Mouse (Mus musculus): Measurements from ENCODE around the gene Scd1. TPM values are rescaled to one million over a fixed set of nuclear protein-coding genes. Genes with fewer than 3 reads are reported as not detected.

Scd1 gene
- polyA plus RNA-seq, 1 experiment, result 1.8 TPM

DNA sequence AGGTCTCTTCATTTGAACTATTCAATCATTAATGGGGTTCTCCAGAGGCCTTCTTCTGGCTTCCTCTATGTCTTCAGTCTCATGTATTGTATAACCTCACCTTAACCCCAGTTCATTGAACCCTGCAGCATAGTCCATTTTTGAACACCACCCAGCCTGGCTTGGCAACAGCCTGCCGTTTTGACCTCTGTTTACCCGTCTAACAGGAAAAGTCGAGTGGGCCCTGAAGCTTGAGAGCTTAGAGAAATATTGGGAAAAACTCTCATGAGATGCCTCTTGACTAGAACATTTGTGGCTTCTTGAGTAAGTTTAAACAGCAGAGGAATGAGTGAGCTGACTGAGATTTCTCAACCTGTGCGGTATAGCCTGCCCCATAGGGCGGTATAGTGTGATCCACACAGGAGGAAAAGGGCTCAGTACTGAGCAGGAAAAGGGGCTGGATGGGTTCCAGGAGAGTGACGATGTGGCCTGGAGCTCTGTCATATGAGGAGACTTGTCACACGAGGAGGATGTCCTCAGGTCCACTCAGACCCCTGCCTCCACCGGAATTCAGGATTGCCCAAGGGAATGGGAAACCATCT lies 14.5 kb upstream of the Scd1 start:
- TF ChIP-seq TAL1 (IDR thresholded peaks at IDR 0.05; ENCODE audit: low read length) (no peak), GATA1 (IDR thresholded peaks at IDR 0.05; ENCODE audit: low read length) (no peak)
- H3K4me3 ChIP-seq (replicated peaks), result no peak overlapping the region
- no peaks in the 10 kb centered on the region for H3K36me3 ChIP-seq (ENCODE audit: control insufficient read depth)
- H3K9me3 ChIP-seq (ENCODE audit: control insufficient read depth, low read length), result no peaks in the 10 kb centered on the region
- H3K4me1 ChIP-seq (ENCODE audit: control insufficient read depth), result peaks cover 7% of the 10 kb centered on the region; the same call in 1 of the 2 replicates
- H3K27me3 ChIP-seq (ENCODE audit: control insufficient read depth), result no peaks in the 10 kb centered on the region; the same call in 1 of the 2 replicates

DNA sequence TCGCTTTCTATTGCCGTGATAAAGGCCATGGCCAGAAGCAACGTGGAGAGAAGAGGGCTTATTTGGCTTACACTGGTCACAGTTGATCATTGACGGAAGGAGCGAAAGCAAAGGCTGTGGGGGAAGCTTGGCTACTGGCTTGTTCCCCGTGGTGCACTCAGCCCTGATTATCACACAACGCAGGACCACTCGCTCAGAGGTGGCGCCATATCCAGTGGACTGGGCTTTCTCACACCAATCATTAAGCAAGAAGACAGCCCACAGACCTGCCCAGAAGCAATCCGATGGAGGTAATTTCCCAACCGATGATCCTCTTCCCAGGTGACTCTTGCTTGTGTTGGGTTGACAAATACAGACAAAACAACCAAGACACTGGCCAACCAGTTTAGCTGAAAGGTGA lies 11.9 kb upstream of the Scd1 start:
- Histone ChIP-seq H3K4me1 (ENCODE audit: control insufficient read depth) (peaks cover 17% of the 10 kb centered on the region; the same call in 1 of the 2 replicates), H3K4me3 (replicated peaks) (no peak overlapping the region), H3K9me3 (ENCODE audit: control insufficient read depth, low read length) (no peaks in the 10 kb centered on the region), H3K36me3 (ENCODE audit: control insufficient read depth) (no peaks in the 10 kb centered on the region), H3K27me3 (ENCODE audit: control insufficient read depth) (peaks cover 6% of the 10 kb centered on the region)
- TF ChIP-seq TAL1 (IDR thresholded peaks at IDR 0.05; ENCODE audit: low read length) (no peak), GATA1 (IDR thresholded peaks at IDR 0.05; ENCODE audit: low read length) (no peak)

GRCm38 (mm10) chr19:44418945-44419344 lies 11.3 kb upstream of the Scd1 start:
- Histone ChIP-seq H3K27me3 (ENCODE audit: control insufficient read depth) (peaks cover 6% of the 10 kb centered on the region), H3K9me3 (ENCODE audit: control insufficient read depth, low read length) (no peaks in the 10 kb centered on the region), H3K4me3 (replicated peaks) (no peak overlapping the region), H3K36me3 (ENCODE audit: control insufficient read depth) (no peaks in the 10 kb centered on the region), H3K4me1 (ENCODE audit: control insufficient read depth) (peaks cover 17% of the 10 kb centered on the region; the same call in 1 of the 2 replicates)
- TF ChIP-seq TAL1 (IDR thresholded peaks at IDR 0.05; ENCODE audit: low read length), result no peak
- no peak for TF ChIP-seq GATA1 (IDR thresholded peaks at IDR 0.05; ENCODE audit: low read length)

DNA sequence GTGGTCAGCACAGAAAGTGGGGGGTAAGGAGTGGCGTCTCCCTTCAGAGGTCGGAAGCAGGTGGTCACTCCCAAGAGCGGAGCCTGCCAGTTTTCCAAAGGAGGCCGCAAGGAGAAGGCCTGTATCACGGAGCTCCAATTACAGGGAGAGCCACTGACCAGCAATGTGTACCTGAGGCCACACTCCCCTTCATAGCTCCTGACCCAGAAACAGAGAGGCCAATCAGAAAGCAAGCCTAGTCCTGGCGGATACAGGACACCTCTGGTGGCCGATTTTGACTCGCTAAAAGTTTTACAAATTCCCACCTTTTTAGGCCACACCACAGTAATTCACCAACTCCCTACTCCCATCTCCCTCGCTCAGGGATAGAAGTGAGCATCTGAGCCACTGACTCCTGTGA lies 10.9 kb upstream of the Scd1 start:
- TF ChIP-seq GATA1 (IDR thresholded peaks at IDR 0.05; ENCODE audit: low read length), result no peak
- no peak for TF ChIP-seq TAL1 (IDR thresholded peaks at IDR 0.05; ENCODE audit: low read length)
- Histone ChIP-seq H3K36me3 (ENCODE audit: control insufficient read depth) (no peaks in the 10 kb centered on the region), H3K4me1 (ENCODE audit: control insufficient read depth) (peaks cover 17% of the 10 kb centered on the region; the same call in 1 of the 2 replicates), H3K9me3 (ENCODE audit: control insufficient read depth, low read length) (no peaks in the 10 kb centered on the region), H3K27me3 (ENCODE audit: control insufficient read depth) (peaks cover 6% of the 10 kb centered on the region), H3K4me3 (replicated peaks) (no peak overlapping the region)

DNA sequence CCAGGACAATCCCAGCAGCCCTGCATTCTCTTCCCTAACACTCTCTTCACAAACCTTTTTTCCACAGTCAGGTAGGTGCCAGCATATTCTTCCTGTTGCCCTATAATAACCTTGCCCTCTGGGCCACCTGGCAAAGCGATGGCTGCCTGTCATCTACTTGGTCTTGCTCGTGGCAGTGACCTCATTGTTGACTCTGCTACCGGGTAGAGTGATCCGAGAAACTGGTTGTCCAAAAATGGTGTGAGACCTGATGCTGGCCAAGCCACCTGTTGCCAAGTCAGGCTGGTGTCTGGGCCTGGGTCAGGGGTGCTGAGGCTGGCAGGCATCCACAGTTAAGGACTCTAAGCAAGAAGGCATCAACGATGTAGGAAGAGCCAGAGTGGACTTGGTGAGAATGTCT lies 10.4 kb upstream of the Scd1 start:
- Histone ChIP-seq H3K4me1 (ENCODE audit: control insufficient read depth) (peaks cover 17% of the 10 kb centered on the region; the same call in 1 of the 2 replicates), H3K4me3 (replicated peaks) (no peak overlapping the region), H3K36me3 (ENCODE audit: control insufficient read depth) (no peaks in the 10 kb centered on the region), H3K9me3 (ENCODE audit: control insufficient read depth, low read length) (no peaks in the 10 kb centered on the region), H3K27me3 (ENCODE audit: control insufficient read depth) (peaks cover 6% of the 10 kb centered on the region)
- no peak for TF ChIP-seq GATA1 (IDR thresholded peaks at IDR 0.05; ENCODE audit: low read length)
- no peak for TF ChIP-seq TAL1 (IDR thresholded peaks at IDR 0.05; ENCODE audit: low read length)

DNA sequence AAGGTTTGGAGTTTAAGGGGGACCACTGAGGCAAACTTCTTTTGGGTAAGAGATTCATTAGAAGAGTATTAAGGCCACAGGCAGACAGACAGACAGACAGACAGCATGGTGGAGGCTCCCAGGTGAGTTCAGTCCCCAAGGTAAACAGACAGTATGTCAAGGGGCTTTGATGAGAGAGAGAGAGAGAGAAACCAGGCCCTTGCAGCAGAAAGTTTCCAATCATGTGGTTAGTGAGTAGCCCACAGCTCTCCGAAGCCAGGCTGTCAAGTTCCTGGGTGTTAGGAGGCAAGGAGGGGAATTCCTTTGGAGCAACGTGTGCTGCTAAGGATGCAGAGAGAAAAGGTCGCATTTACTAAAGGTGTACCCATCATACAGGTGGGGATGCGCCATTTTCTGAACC lies 9.8 kb upstream of the Scd1 start:
- Histone ChIP-seq H3K4me3 (replicated peaks) (no peak overlapping the region), H3K4me1 (ENCODE audit: control insufficient read depth) (peaks cover 17% of the 10 kb centered on the region; the same call in 1 of the 2 replicates), H3K27me3 (ENCODE audit: control insufficient read depth) (peaks cover 6% of the 10 kb centered on the region), H3K9me3 (ENCODE audit: control insufficient read depth, low read length) (no peaks in the 10 kb centered on the region), H3K36me3 (ENCODE audit: control insufficient read depth) (no peaks in the 10 kb centered on the region)
- TF ChIP-seq TAL1 (IDR thresholded peaks at IDR 0.05; ENCODE audit: low read length) (no peak), GATA1 (IDR thresholded peaks at IDR 0.05; ENCODE audit: low read length) (no peak)

DNA sequence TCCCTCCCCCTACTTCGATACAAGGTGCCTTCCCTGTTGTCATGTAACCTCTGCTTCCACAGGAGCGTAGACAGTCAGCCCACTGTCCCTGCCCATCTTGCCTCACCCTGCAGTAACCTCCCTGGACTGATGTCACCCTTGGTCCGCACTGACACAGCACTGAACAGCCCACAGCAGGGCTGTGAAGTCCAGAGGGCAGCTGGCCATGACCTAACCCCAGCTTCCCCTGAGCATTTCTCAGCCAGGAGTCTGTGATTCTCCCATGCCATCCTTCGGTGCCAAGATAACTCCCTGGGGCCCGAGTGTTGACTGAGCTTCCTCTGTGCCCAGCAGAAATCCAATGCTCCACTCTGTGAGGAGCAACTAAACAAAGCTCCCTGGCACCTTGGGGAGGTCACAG lies 8.6 kb upstream of the Scd1 start:
- TF ChIP-seq GATA1 (IDR thresholded peaks at IDR 0.05; ENCODE audit: low read length) (no peak), TAL1 (IDR thresholded peaks at IDR 0.05; ENCODE audit: low read length) (no peak)
- H3K27me3 ChIP-seq (ENCODE audit: control insufficient read depth), result peaks cover 6% of the 10 kb centered on the region

GRCm38 (mm10) chr19:44415464-44415863 lies 7.8 kb upstream of the Scd1 start:
- H3K4me1 ChIP-seq (ENCODE audit: control insufficient read depth), result peaks cover 17% of the 10 kb centered on the region; the same call in 1 of the 2 replicates
- H3K9me3 ChIP-seq (ENCODE audit: control insufficient read depth, low read length), result no peaks in the 10 kb centered on the region
- no peak for TF ChIP-seq TAL1 (IDR thresholded peaks at IDR 0.05; ENCODE audit: low read length)
- TF ChIP-seq GATA1 (IDR thresholded peaks at IDR 0.05; ENCODE audit: low read length), result no peak
- H3K36me3 ChIP-seq (ENCODE audit: control insufficient read depth), result no peaks in the 10 kb centered on the region
- no peak overlapping the region for H3K4me3 ChIP-seq (replicated peaks)
- H3K27me3 ChIP-seq (ENCODE audit: control insufficient read depth), result peaks cover 6% of the 10 kb centered on the region

More for the DNA sequence above, 8.6 kb upstream of the Scd1 start:
- Histone ChIP-seq H3K36me3 (ENCODE audit: control insufficient read depth) (no peaks in the 10 kb centered on the region), H3K4me3 (replicated peaks) (no peak overlapping the region), H3K9me3 (ENCODE audit: control insufficient read depth, low read length) (no peaks in the 10 kb centered on the region), H3K4me1 (ENCODE audit: control insufficient read depth) (peaks cover 17% of the 10 kb centered on the region; the same call in 1 of the 2 replicates)

- no peak overlapping the region for H3K4me3 ChIP-seq (replicated peaks)
- peaks cover 7% of the 10 kb centered on the region for H3K27me3 ChIP-seq (ENCODE audit: control insufficient read depth)
- H3K4me1 ChIP-seq (ENCODE audit: control insufficient read depth), result peaks cover 40% of the 10 kb centered on the region
- no peaks in the 10 kb centered on the region for H3K9me3 ChIP-seq (ENCODE audit: control insufficient read depth, low read length)
- TF ChIP-seq GATA1 (IDR thresholded peaks at IDR 0.05; ENCODE audit: low read length) (no peak), TAL1 (IDR thresholded peaks at IDR 0.05; ENCODE audit: low read length) (no peak)
- H3K36me3 ChIP-seq (ENCODE audit: control insufficient read depth), result peaks cover 10% of the 10 kb centered on the region
Measured at GRCm38 (mm10) chr19:44410269-44410992, 2.8 kb upstream of the Scd1 start.
